Mouse (Mus musculus) heart, embryonic 16.5 days (tissue): ENCODE measurements around the gene Cd300ld5. TPM values are rescaled to one million over a fixed set of nuclear protein-coding genes. Genes with fewer than 3 reads are reported as not detected.

Experiments
- ATAC-seq: fragments of 200-750 bp; cut with Nextera tagmentation; replicated peaks from 2 replicates; pipeline ENCODE4 v1.8.0; 2017; ENCODE audit warnings: moderate number of reproducible peaks; ENCODE audit not compliant: insufficient read depth, low FRiP score; ENCODE audit errors: extremely low read depth
- H3K27ac ChIP-seq: fragments of 300-500 bp; sonication (generic); 2 replicates; pipeline ENCODE4 v1.5.1; 2014; ENCODE audit warnings: mild to moderate bottlenecking, low read length, control low read depth, moderate library complexity
- H3K27me3 ChIP-seq: fragments of 300-500 bp; sonication (generic); 2 replicates; pipeline ENCODE4 v1.6.1; 2014; ENCODE audit warnings: low read length, mixed read lengths; ENCODE audit not compliant: control insufficient read depth, insufficient read depth
- H3K36me3 ChIP-seq: fragments of 300-500 bp; sonication (generic); 2 replicates; pipeline ENCODE4 v1.6.1; 2014; ENCODE audit not compliant: control insufficient read depth, insufficient read depth
- H3K4me1 ChIP-seq: fragments of 300-500 bp; sonication (generic); 2 replicates; pipeline ENCODE4 v1.6.1; 2014; ENCODE audit warnings: low read length, mixed read lengths; ENCODE audit not compliant: control insufficient read depth, insufficient read depth
- H3K4me2 ChIP-seq: fragments of 300-500 bp; sonication (generic); 2 replicates; pipeline ENCODE4 v1.6.1; 2014; ENCODE audit warnings: low read depth, mild to moderate bottlenecking, control low read depth, low read length
- H3K4me3 ChIP-seq: fragments of 300-500 bp; sonication (generic); 2 replicates; pipeline ENCODE4 v1.5.1; 2014; ENCODE audit warnings: mild to moderate bottlenecking, control low read depth, low read length
- H3K9ac ChIP-seq: fragments of 300-500 bp; sonication (generic); 2 replicates; pipeline ENCODE4 v1.6.1; 2014; ENCODE audit warnings: low read length, control low read depth
- H3K9me3 ChIP-seq: fragments of 300-500 bp; sonication (generic); replicated peaks from 2 replicates; pipeline ENCODE4 v1.6.1; 2016; ENCODE audit warnings: low read length; ENCODE audit not compliant: control insufficient read depth
- WGBS: fragments of 180-500 bp; shearing (Covaris S2); extraction: QIAGEN DNeasy Blood & Tissue Kit; methylation state at CpG from one replicate; pipeline ENCODE4 v1.1.7; 2014; 5-methylcytosine and 5-hydroxymethylcytosine counted together
- polyA plus RNA-seq: library from polyadenylated mRNA; unstranded; fragments of >200 nt; fragmentation: Nextera tagmentation; extraction: Ambion mirVana; gene quantifications from 2 replicates; pipeline ENCODE4 v1.2.1, GENCODE M21; 2015

Gene Cd300ld5
- polyA plus RNA-seq, 1 experiment from 2014 or later: not detected

DNA sequence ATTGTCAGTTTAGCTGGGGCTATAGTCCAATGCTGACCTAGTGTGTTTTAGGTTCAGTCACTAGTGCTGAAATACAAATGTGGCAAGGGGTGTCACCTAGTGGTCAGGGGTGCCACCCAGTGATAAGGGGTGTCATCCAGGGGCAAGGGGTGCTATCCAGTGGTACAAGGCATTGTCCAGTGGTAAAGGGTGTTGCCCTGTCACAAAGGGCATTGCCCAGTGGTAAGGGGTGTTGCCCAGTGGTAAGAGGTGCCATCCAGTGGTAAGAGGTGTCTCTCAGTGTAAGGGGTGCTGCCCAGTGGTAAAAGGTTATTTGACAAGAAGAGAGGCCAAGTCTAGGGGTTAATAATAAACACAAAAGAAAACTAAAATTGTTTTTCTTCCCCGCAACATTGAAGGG lies 39.9 kb upstream of the Cd300ld5 start:
- Histone ChIP-seq H3K36me3 (no peaks in the 10 kb centered on the region), H3K27ac (no peak overlapping the region), H3K4me2 (no peak overlapping the region), H3K27me3 (no peaks in the 10 kb centered on the region), H3K9me3 (no peaks in the 10 kb centered on the region; the same call in 1 of the 2 replicates), H3K9ac (no peak overlapping the region), H3K4me3 (no peak overlapping the region), H3K4me1 (no peaks in the 10 kb centered on the region)
- 88% methylated on average over 1 of the region's 1 CpGs for WGBS
- no peak for ATAC-seq

DNA sequence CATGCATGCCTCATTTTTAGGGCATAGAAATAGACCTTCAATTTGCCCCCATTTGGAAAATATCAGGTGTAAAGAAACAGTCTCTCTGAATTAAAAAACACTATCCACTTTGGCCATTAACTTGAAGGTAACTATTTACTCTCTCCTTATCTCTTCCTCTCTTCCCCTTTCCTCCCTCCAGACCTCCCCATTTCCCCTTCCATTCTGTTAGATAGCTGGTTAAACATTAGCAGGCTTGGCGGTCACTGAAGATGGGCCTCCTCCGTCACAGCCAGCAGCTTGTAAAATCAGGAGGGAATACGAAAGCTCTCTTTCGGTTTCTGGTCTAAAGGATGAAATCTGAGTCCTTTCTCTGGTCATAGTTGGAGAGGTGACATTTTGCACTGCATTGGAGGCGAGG lies 38.3 kb upstream of the Cd300ld5 start:
- no peaks in the 10 kb centered on the region for H3K36me3 ChIP-seq
- no peak overlapping the region for H3K27ac ChIP-seq
- no peak overlapping the region for H3K9ac ChIP-seq
- H3K4me1 ChIP-seq: peaks cover 2% of the 10 kb centered on the region; the same call in 1 of the 2 replicates
- H3K4me2 ChIP-seq: no peak overlapping the region
- WGBS: 50% methylated on average over 5 of the region's 5 CpGs
- no peaks in the 10 kb centered on the region for H3K9me3 ChIP-seq
- H3K4me3 ChIP-seq: no peak overlapping the region
- H3K27me3 ChIP-seq: no peaks in the 10 kb centered on the region
- no peak for ATAC-seq

GRCm38 (mm10) chr11:115075407-115075806 lies 37.8 kb upstream of the Cd300ld5 start:
- no peak for ATAC-seq
- H3K4me1 ChIP-seq: peaks cover 2% of the 10 kb centered on the region; the same call in 1 of the 2 replicates
- no peaks in the 10 kb centered on the region for H3K9me3 ChIP-seq
- H3K27ac ChIP-seq: no peak overlapping the region
- no peak overlapping the region for H3K4me3 ChIP-seq
- no peak overlapping the region for H3K4me2 ChIP-seq
- WGBS: 49% methylated on average over 7 of the region's 7 CpGs
- no peaks in the 10 kb centered on the region for H3K36me3 ChIP-seq
- H3K9ac ChIP-seq: no peak overlapping the region
- H3K27me3 ChIP-seq: no peaks in the 10 kb centered on the region

DNA sequence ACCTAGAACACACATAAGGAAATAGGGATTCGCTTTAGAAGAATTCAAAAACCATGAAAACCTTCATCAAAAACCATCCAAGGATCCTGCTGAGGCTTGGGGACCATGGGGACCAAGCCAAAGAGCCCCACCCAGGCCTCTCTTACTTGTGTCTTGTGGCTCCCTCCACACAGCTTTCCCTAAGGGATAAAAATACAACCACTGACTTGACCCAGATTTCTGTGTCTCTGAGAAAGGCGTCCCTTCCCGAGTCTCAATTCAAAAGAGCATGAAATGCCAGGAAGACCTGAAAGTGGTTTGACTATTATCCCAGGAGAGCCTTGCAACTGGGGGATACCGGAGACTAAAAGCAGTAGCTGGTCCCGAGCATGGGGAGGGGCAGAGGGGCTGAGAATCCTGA lies 35.4 kb upstream of the Cd300ld5 start:
- Histone ChIP-seq H3K4me2 (no peak overlapping the region), H3K27me3 (no peaks in the 10 kb centered on the region), H3K9me3 (no peaks in the 10 kb centered on the region), H3K36me3 (no peaks in the 10 kb centered on the region), H3K4me3 (no peak overlapping the region), H3K9ac (no peak overlapping the region), H3K4me1 (peaks cover 2% of the 10 kb centered on the region; the same call in 1 of the 2 replicates), H3K27ac (no peak overlapping the region)
- no peak for ATAC-seq
- WGBS: 69% methylated on average over 5 of the region's 5 CpGs

GRCm38 (mm10) chr11:115071631-115072294 lies 34.2 kb upstream of the Cd300ld5 start:
- Histone ChIP-seq H3K27ac (no peak overlapping the region), H3K4me1 (peaks cover 2% of the 10 kb centered on the region; the same call in 1 of the 2 replicates), H3K9me3 (no peaks in the 10 kb centered on the region), H3K4me2 (peak overlapping the region; percentile 21), H3K4me3 (no peak overlapping the region), H3K36me3 (no peaks in the 10 kb centered on the region), H3K27me3 (no peaks in the 10 kb centered on the region), H3K9ac (no peak overlapping the region)
- ATAC-seq: no peak
- WGBS: 20% methylated on average over 14 of the region's 14 CpGs

DNA sequence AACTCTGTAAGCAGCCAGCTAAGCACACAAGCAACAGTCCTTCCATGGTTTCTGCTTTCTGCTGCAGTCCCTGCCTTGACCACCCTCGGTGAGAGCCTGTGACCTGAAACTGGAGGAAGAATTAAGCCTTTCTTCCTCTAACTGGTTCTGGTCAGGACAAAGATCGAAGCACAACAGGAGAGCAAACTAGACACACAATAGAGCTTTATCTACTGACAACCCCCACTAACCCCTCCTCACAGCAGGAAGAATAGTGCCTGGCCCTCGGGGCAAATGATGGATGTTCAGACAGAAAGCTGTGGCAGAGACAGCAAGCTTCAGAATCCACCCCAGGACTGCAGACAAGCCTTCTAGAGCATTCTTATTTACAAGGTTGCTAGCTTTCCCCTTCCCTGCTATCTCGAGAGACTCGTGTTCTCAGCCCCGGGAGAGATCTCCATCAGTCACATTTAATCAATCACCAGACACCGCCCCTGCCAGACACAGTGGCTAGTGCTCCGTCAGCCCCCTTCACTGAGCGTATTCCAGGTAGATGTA lies 33.5 kb upstream of the Cd300ld5 start:
- peaks cover 2% of the 10 kb centered on the region; the same call in 1 of the 2 replicates for H3K4me1 ChIP-seq
- H3K27ac ChIP-seq: no peak overlapping the region
- H3K9me3 ChIP-seq: no peaks in the 10 kb centered on the region
- no peak overlapping the region for H3K4me3 ChIP-seq
- H3K4me2 ChIP-seq: peak overlapping the region; percentile 21
- no peaks in the 10 kb centered on the region for H3K36me3 ChIP-seq
- ATAC-seq: no peak
- 9% methylated on average over 9 of the region's 9 CpGs for WGBS
- no peaks in the 10 kb centered on the region for H3K27me3 ChIP-seq
- H3K9ac ChIP-seq: no peak overlapping the region

GRCm38 (mm10) chr11:115066768-115067167 lies 29.2 kb upstream of the Cd300ld5 start:
- H3K27ac ChIP-seq: no peak overlapping the region
- no peaks in the 10 kb centered on the region for H3K9me3 ChIP-seq
- no peak overlapping the region for H3K9ac ChIP-seq
- no peaks in the 10 kb centered on the region for H3K27me3 ChIP-seq
- no peaks in the 10 kb centered on the region for H3K4me1 ChIP-seq
- H3K4me3 ChIP-seq: no peak overlapping the region
- ATAC-seq: no peak
- H3K36me3 ChIP-seq: no peaks in the 10 kb centered on the region
- WGBS: 59% methylated on average over 6 of the region's 6 CpGs
- no peak overlapping the region for H3K4me2 ChIP-seq

DNA sequence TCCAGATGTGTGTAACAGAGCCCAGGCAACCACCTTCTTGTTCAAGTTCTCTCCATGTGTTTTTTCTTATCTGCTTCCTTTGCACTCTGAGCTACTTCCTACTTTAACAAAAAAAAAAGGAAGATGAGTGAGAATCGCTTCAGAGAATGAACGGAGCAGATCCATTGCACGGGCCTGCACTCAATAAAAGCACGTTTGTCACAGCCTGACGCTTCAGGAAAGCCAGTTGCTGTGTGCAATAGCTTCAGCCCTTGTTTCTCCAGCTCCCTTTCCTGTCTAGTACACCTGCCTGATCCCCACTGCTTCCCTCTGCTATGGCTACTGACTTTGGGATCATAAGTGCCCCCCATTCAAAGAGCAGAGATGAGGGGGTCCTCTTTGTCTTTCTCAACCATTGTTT lies 24.5 kb upstream of the Cd300ld5 start, which contains the start of gene Cd300e:
Gene Cd300e (minus strand): TSS at position 101 of the 400 bp plus-strand sequence.
- 32% methylated on average over 5 of the region's 5 CpGs for WGBS

DNA sequence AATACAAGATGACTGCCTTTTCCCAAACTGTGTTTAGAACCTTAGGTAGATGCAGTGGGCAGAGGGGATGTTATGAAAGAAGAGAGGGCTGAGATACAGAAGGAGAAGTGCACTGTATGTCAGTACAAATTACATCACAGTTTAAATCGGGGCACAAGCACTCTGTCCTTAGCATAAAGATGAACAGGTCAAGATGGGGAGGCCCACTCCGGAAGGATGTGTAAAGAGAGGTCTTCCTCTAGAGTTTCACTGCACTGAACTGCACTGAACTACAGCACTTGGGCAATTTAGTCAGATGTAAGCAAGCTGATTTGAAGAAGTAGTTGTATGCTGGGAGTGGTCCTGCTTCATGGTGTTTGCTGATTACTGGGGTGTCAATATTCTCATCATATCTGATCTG lies 22.2 kb upstream of the Cd300ld5 start:
- 66% methylated on average over 2 of the region's 2 CpGs for WGBS
- Histone ChIP-seq H3K4me2 (no peak overlapping the region), H3K27ac (no peak overlapping the region), H3K27me3 (no peaks in the 10 kb centered on the region), H3K9ac (no peak overlapping the region), H3K9me3 (no peaks in the 10 kb centered on the region), H3K4me3 (no peak overlapping the region), H3K4me1 (no peaks in the 10 kb centered on the region), H3K36me3 (no peaks in the 10 kb centered on the region)
- no peak for ATAC-seq

More for the DNA sequence above, 24.5 kb upstream of the Cd300ld5 start, which contains the start of gene Cd300e:
- Histone ChIP-seq H3K27me3 (no peaks in the 10 kb centered on the region), H3K27ac (no peak within 1 kb of the TSS), H3K9me3 (no peaks in the 10 kb centered on the region), H3K4me3 (no peak within 1 kb of the TSS), H3K4me1 (no peaks in the 10 kb centered on the region), H3K36me3 (no peaks in the 10 kb centered on the region), H3K9ac (no peak within 1 kb of the TSS), H3K4me2 (no peak within 1 kb of the TSS)
- ATAC-seq: no peak
